Mouse (Mus musculus) liver, embryonic 11.5 days (tissue): ENCODE measurements around the gene Mical2. TPM values are rescaled to one million over a fixed set of nuclear protein-coding genes. Genes with fewer than 3 reads are reported as not detected.

ENCODE experiments used
- ATAC-seq: fragments of 200-750 bp; cut with Nextera tagmentation; replicated peaks from 2 replicates; pipeline ENCODE4 v1.8.0; 2017; ENCODE audit warnings: moderate number of reproducible peaks, mild to moderate bottlenecking, moderate TSS enrichment, moderate library complexity; ENCODE audit not compliant: low FRiP score
- DNase-seq: peaks from one replicate; pipeline ENCODE4 v3.0.0-alpha.2; 2017; ENCODE audit warnings: low spot score
- H3K27ac ChIP-seq: fragments of 300-500 bp; sonication (generic); 2 replicates; pipeline ENCODE4 v1.5.1; 2014; ENCODE audit warnings: mild to moderate bottlenecking, low read depth, low read length, control low read depth
- H3K27me3 ChIP-seq: fragments of 300-500 bp; sonication (generic); replicated peaks from 2 replicates; pipeline ENCODE4 v1.6.1; 2014; ENCODE audit warnings: low read length, mixed read lengths; ENCODE audit not compliant: control insufficient read depth, insufficient read depth
- H3K36me3 ChIP-seq: fragments of 300-500 bp; sonication (generic); 2 replicates; pipeline ENCODE4 v1.6.1; 2014; ENCODE audit warnings: mild to moderate bottlenecking, low read length, moderate library complexity, mixed read lengths; ENCODE audit not compliant: control insufficient read depth, insufficient read depth
- H3K4me1 ChIP-seq: fragments of 300-500 bp; sonication (generic); replicated peaks from 2 replicates; pipeline ENCODE4 v1.6.1; 2014; ENCODE audit warnings: low read length, mixed read lengths; ENCODE audit not compliant: control insufficient read depth, insufficient read depth
- H3K4me2 ChIP-seq: fragments of 300-500 bp; sonication (generic); 2 replicates; pipeline ENCODE4 v1.6.1; 2014; ENCODE audit warnings: mild to moderate bottlenecking, control low read depth, moderate library complexity
- H3K4me3 ChIP-seq: fragments of 300-500 bp; sonication (generic); 2 replicates; pipeline ENCODE4 v1.5.1; 2014; ENCODE audit warnings: low read depth, low read length, control low read depth
- H3K9ac ChIP-seq: fragments of 300-500 bp; sonication (generic); 2 replicates; pipeline ENCODE4 v1.6.1; 2014; ENCODE audit warnings: low read depth, low read length, control low read depth
- H3K9me3 ChIP-seq: fragments of 300-500 bp; sonication (generic); 2 replicates; pipeline ENCODE4 v1.6.1; 2016; ENCODE audit warnings: low read length, inconsistent platforms, mixed read lengths; ENCODE audit not compliant: control insufficient read depth
- WGBS: fragments of 180-500 bp; shearing (Covaris S2); extraction: QIAGEN DNeasy Blood & Tissue Kit; methylation state at CpG from one replicate; pipeline ENCODE4 v1.1.7; 2014; 5-methylcytosine and 5-hydroxymethylcytosine counted together
- polyA plus RNA-seq: library from polyadenylated mRNA; unstranded; fragments of >200 nt; fragmentation: Nextera tagmentation; extraction: Ambion mirVana; gene quantifications from 2 replicates; pipeline ENCODE4 v1.2.1, GENCODE M21; 2014

Gene Mical2
- polyA plus RNA-seq, 1 experiment from 2014 or later: 9.3 TPM

DNA sequence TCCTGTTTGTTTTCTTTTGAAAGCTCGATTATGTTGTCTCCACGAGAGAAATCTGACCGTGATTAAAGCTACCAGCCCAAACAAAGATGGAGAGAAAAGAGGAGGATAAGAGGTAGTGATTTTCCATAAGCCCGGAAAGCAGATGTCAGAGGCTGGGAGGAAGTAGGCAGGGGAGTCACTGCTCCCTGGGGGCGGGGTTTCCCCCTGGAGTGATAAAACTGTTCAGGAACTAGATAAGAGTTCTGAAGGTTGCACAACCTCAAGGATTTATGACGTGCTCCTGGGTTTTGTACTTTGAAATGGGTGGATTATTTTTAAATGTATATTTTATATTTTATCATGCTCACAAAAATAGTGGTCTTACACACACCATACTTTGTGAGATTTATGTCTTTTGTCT is 8.4 kb upstream of the Mical2 start:
- H3K9ac ChIP-seq: no peak overlapping the region
- no peak overlapping the region for H3K4me2 ChIP-seq
- ATAC-seq (0 out of 2 replicates have a peak, but pooled peaks have one; percentile 45), DNase-seq (no peak)
- no peak overlapping the region for H3K4me3 ChIP-seq
- peaks cover 5% of the 10 kb centered on the region; the same call in 1 of the 2 replicates for H3K4me1 ChIP-seq
- no peaks in the 10 kb centered on the region for H3K9me3 ChIP-seq
- no peak overlapping the region for H3K27ac ChIP-seq
- no peaks in the 10 kb centered on the region for H3K27me3 ChIP-seq
- H3K36me3 ChIP-seq: no peaks in the 10 kb centered on the region
- 16% methylated on average over 6 of the region's 6 CpGs for WGBS

DNA sequence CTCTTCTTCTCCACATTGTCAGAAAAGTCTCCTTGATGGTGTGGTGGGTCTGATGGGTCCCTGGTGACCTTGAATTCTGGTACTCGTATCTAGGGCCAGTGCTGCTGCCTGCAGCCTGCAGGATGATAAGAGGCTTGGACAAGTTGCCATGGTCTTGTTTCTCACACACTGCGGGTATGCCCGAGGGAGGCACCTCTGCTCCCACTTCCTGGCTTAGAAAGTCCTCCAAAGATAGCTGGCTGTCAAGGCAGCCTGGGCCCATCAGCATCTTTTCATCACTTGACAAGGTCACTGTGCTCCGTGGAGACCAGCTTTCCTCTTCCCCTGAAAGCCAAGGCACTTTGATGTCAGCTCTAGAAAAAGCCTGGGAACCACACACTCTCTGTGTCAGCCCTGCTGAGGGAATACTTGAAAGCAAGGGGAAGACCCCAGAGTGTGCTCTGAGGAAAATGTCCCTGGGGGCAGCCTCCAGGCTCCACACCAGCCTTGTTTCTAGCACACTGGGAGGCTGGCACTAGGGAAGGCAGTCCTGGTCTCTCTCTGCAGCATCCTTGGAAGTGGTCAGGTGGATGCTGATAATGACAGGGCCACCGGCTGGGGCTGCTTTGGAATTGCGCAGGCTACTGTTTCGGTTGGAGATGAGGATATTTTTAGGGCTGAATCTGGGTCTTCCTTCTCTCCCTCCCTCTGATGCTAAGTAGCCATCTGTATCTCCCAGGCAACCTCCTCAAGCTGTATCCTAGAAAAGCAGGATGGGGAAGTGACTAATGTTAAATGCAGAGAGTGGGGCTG is 2.7 kb upstream of the Mical2 start:
- Histone ChIP-seq H3K36me3 (no peaks in the 10 kb centered on the region), H3K4me2 (no peak overlapping the region), H3K27me3 (peaks cover 12% of the 10 kb centered on the region), H3K27ac (no peak overlapping the region), H3K4me3 (no peak overlapping the region), H3K9ac (no peak overlapping the region), H3K9me3 (no peaks in the 10 kb centered on the region), H3K4me1 (peaks cover 5% of the 10 kb centered on the region)
- no peak for ATAC-seq
- DNase-seq: no peak
- WGBS: 44% methylated on average over 7 of the region's 7 CpGs

DNA sequence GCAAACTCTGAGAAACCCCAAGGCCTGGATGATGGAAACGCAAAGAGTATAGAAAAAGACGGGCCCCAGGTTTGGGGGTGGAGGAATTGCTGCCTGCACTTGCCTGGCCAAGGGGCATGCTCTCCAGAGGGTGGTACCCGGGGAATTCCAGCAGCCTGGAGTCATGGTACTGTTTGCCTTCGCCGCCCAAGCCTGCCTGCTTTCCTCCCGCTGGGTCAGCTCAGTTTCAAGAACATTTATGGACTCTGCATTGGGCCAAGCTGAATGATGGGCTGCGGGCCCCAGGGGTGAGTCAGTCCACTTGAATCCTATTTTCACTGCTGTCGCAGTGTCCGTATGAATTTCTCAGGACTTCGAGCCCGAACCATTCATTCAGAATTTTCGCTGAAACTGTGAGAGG is 802 bp upstream of the Mical2 start:
- Histone ChIP-seq H3K9ac (no peak overlapping the region), H3K4me2 (peak overlapping the region; percentile 93), H3K9me3 (no peaks in the 10 kb centered on the region), H3K27me3 (peaks cover 12% of the 10 kb centered on the region), H3K4me1 (peaks cover 5% of the 10 kb centered on the region), H3K36me3 (no peaks in the 10 kb centered on the region), H3K27ac (no peak overlapping the region), H3K4me3 (no peak overlapping the region)
- DNase-seq (no peak), ATAC-seq (no peak)
- 73% methylated on average over 12 of the region's 12 CpGs for WGBS

DNA sequence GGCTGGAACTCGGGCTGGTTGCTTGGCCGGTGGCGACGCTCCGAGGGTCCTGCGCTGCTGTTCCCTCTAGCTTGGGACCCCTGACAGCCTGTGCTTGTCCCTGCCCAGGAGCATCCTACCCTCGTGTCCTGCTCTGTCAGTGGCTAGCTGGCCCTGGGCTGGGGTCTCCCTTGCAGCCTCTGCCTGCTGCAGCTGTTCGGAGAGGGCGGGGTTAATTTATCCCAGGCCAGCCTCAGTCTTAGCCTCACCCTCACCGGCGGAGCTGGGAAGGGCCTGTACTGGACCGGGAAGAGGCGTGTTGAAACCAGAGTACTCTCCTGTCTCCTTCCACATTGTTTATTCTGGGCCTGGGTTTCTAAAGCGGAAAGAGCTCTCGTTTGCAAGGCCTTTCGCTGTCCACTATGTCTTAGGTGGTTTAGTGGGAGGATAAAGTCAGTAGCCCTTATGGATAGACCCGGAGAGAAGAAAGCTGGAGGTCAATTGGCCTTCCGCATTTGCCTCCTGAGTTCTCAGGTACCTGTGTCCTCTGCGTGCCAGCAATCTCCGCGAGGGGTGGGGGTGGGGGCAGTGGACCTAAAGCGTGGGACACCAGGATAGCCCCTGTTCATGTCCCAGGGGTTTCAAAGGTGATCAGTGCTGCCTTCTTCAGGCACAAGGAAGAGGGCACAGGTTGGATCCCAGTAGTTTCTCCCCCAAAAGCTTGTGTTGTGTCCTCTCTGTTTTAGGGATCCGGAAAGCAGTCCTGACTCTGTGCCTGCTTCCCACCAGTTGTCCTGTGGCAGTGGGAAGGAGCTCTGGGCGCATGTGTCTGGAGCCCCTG is 1.0 kb downstream of the Mical2 start:
- WGBS: 11% methylated on average over 24 of the region's 24 CpGs
- no peak for DNase-seq

DNA sequence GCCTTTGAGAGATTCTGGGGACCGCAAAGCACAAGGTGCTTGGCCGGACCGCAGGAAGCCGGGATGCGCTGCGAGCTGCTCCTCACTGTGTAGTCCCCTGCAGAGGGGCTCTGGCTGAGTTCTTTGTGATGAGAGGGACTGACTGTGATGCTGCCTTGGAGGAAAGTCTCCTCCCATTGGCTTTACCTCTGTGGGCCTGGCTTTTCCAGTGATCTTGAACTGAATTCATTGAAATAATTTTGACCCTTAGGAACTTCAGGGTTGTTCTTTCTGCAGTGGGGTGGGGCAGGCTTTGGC is 1.6 kb downstream of the Mical2 start:
- no peaks in the 10 kb centered on the region for H3K9me3 ChIP-seq
- ATAC-seq (no peak), DNase-seq (no peak)
- peaks cover 5% of the 10 kb centered on the region for H3K4me1 ChIP-seq
- H3K4me3 ChIP-seq: peak overlapping the region; percentile 62
- WGBS: 45% methylated on average over 6 of the region's 6 CpGs
- no peaks in the 10 kb centered on the region for H3K36me3 ChIP-seq
- H3K27me3 ChIP-seq: peaks cover 12% of the 10 kb centered on the region
- peak overlapping the region; percentile 93 for H3K4me2 ChIP-seq
- H3K27ac ChIP-seq: no peak overlapping the region
- peak overlapping the region; percentile 6; the same call in 1 of the 2 replicates for H3K9ac ChIP-seq

More for the DNA sequence above, 1.0 kb downstream of the Mical2 start:
- H3K27ac ChIP-seq: no peak overlapping the region
- H3K4me2 ChIP-seq: peak overlapping the region; percentile 93
- peak overlapping the region; percentile 6; the same call in 1 of the 2 replicates for H3K9ac ChIP-seq
- peaks cover 5% of the 10 kb centered on the region for H3K4me1 ChIP-seq
- no peaks in the 10 kb centered on the region for H3K9me3 ChIP-seq
- ATAC-seq: no peak
- no peaks in the 10 kb centered on the region for H3K36me3 ChIP-seq
- H3K27me3 ChIP-seq: peaks cover 12% of the 10 kb centered on the region
- H3K4me3 ChIP-seq: peak overlapping the region; percentile 62

DNA sequence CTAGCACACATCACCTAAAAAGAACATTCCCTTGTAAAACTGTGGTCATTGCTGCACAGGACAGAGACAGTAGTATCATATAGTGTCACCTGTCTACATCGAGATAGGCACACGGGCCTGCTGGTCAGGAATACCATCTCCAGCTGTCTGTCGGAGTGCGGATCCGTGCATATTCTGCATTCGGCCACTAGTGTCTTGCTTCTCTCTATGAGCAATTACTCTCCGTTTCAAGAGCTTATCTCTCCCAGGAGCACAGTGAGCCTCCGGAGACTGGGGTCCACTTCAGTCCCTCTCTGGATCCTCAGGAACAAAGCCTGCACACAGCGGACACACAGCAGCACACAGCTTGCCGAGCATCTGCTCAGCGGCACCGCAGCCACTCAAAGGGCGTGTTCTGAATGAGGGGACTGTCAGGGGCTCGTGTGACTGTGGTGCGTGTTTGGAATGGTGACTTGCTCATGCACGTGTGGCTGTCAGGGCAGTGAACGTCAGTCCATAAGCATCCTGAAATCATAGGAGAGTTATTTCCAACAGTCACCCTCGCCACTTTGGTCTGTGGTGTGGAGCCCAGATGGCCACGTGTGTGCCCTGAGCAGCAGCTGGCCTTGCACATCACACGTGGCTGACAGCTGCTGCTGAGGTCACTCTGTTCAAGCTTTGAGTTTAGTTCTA is 3.3 kb downstream of the Mical2 start:
- no peak overlapping the region for H3K27ac ChIP-seq
- peaks cover 5% of the 10 kb centered on the region for H3K4me1 ChIP-seq
- 77% methylated on average over 20 of the region's 20 CpGs for WGBS
- no peak for DNase-seq
- no peak for ATAC-seq
- H3K36me3 ChIP-seq: no peaks in the 10 kb centered on the region
- peaks cover 12% of the 10 kb centered on the region for H3K27me3 ChIP-seq
- H3K4me2 ChIP-seq: no peak overlapping the region
- H3K9ac ChIP-seq: no peak overlapping the region
- no peaks in the 10 kb centered on the region for H3K9me3 ChIP-seq
- no peak overlapping the region for H3K4me3 ChIP-seq

DNA sequence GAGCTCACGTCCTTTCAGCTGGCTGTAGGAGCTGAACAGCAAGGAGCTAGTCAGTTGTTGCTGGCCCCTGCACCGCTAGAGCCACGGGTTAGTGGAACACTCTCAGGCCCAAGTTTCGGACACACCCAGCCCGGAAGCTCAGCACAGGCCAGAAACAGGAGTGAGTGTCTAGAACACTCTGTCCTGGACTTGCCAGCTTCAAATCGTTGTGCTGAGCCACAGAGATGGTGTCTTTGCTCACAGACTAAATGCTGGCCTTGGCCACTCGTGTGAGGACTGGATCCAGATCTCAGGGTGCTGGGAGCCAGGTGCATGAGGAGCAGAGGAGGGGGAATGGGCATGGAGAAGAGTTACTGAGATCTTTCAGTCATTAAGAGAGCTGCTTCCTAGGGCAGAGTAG is 6.1 kb downstream of the Mical2 start:
- Histone ChIP-seq H3K27ac (no peak overlapping the region), H3K36me3 (no peaks in the 10 kb centered on the region), H3K4me2 (no peak overlapping the region), H3K4me1 (no peaks in the 10 kb centered on the region), H3K9ac (no peak overlapping the region), H3K9me3 (no peaks in the 10 kb centered on the region), H3K4me3 (no peak overlapping the region), H3K27me3 (0 out of 2 replicates have a peak, but pooled peaks cover 5% of the 10 kb centered on the region)
- DNase-seq: no peak
- ATAC-seq: no peak
- 82% methylated on average over 7 of the region's 7 CpGs for WGBS

DNA sequence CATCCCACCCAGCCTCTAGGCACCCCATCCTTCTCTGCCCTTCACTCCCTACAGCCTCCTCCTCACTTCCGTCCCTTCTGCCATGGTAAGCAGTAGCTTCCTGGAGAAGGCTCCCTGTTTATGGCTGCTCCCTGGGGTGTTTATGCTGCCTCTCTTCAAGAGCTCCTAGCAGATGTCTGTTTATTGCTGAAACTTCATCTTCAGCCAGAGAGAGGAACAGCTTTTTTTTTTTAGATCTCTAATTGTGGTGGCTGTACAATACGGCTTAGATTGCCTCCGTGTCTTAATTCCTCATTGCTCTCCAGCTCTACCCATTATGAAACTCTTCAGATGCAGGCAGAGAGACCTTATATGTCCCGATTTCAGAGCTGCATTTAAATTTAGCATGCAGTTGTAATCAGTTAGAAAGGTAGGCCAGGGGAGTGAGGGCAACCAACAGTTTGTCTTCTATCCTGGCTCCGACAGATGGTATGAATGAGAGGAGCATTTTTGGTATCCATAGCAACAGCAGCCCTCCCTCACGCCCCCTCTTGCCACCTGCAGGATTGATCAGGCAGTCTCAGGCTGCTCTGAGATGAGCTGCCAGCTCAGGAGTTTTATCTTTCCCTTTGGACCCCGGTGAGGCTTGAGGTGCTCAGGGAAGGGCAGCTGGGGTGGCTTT is 7.8 kb downstream of the Mical2 start:
- Histone ChIP-seq H3K27me3 (no peaks in the 10 kb centered on the region), H3K9ac (no peak overlapping the region), H3K36me3 (no peaks in the 10 kb centered on the region), H3K4me1 (no peaks in the 10 kb centered on the region), H3K4me3 (no peak overlapping the region), H3K4me2 (no peak overlapping the region), H3K9me3 (no peaks in the 10 kb centered on the region), H3K27ac (no peak overlapping the region)
- WGBS: 50% methylated on average over 7 of the region's 7 CpGs
- DNase-seq (no peak), ATAC-seq (no peak)
